Mouse (Mus musculus): ENCODE measurements around the gene Gpr83.

Gpr83 gene

DNA sequence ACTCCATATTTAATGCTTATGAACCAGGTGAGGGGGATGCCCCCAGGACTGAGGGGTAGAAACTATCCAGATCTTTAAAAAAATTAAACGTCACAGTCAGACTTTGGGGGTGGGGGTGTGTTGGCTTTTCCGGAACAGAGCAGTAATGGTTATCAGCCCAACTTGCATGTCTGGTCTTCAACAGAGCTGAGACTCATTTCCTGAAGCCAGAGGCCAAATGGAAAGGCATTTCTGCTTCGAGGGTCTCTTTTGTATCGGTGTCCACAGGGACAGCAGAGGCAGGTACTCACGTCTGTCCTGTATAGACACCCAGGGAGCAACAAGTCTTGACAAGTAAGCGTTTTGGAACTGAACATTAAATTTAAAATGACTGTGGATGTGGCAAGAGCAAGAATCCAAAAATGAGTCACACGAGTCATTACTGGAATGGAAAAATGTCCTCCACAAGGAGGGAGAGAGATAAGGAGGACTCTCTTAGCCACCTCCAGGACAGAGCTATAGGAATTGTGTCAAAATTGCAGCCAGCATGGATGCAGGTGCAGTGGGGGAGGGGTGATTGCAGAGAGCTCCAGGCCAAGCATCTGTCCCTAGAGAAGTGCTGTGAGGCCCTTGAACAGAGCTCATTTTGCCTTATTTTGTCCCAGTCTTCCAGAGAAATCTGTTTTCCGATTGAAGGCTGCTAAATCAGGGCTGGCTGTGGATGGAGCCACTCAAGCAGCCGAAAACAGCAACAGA is 44.9 kb downstream of the Gpr83 start:
- no peak for DNase-seq (ENCODE audit: low read depth)

DNA sequence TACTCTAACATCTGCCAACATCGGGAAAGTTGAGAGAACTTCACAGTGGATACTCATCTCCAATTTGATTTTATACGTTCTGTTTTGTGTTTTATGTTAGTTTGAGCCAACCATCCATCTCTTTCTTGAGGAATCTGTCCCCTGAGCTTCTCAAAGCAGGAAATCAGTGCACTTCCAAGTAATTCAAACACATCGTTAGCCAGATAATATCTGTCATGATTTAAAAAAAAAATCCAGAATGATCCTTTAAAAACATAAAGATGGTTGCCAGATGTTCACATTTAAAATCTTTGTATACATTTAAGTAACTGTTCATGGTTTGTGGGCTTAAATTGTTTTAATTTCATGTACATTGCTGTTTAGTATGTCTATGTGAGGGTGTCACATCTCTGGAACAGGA is 45.9 kb downstream of the Gpr83 start:
- no peak for DNase-seq (ENCODE audit: low read depth)

DNA sequence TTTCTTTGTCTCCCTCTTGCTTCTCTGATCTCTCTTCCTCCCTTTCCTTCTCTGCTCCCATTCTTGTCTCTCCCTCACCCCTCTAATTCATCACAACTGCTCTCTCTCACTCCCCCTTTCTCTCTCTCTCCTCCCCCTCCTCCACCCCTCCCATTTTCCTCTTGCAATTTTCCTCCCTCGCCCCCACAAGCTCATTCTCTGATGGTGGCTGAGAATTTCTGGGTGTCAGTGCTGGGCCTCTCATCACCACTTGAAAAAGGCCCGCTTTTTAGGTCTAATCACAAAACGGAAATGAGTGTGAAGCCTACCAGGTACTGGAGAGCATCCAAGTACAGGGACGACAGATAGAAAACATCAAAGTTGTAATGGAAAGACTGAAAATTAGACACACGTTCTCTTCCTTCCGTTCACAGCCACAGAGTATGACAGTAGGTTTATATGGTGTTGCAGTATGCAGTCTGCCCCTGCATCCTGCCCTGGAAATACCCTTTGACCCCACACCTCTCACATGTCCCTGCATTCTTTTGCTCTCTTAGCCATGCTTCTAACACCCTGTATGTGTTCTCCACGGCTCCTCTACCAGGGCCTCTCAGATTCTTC is 47.9 kb downstream of the Gpr83 start:
- no peak for DNase-seq (ENCODE audit: low read depth)

DNA sequence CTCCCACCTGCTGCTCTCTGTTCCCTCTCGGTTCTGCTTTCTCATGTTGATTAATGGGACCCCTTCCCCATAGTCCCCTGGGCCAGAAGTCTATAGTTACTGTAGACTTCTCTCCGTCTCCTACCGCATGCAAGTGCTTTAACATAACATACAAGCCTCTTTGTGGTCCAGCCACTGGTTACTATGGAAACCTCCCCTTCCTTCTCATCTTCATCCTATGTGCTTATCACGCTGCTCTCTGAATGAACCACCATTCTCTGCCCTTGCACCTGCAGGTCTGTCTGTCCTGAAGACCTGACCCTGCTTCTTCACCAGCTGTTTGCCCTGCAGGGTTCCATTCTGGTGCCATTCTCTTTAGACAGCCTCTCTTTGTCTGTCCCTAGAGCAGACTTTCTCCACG is 50.0 kb downstream of the Gpr83 start:
- no peak for DNase-seq (ENCODE audit: low read depth)

DNA sequence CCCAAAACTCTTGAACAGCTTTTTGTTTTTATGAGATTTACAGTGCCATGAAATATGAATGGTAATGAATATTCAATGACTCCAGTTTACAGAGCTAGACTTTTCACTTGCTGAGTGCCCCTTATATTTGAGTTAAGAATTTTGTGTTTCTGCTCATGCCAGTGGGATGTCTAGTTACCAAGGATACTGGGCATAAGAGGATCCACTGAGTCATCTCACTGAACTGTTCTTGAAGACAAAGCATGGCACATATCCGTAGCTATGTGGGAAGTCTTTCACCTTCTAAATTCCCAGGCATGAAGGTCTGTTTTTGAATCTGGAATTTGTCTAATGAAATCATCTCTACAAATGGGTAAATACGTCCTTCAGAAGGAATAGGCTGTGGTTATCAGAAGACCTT is 52.0 kb downstream of the Gpr83 start:
- no peak for DNase-seq (ENCODE audit: low read depth)

DNA sequence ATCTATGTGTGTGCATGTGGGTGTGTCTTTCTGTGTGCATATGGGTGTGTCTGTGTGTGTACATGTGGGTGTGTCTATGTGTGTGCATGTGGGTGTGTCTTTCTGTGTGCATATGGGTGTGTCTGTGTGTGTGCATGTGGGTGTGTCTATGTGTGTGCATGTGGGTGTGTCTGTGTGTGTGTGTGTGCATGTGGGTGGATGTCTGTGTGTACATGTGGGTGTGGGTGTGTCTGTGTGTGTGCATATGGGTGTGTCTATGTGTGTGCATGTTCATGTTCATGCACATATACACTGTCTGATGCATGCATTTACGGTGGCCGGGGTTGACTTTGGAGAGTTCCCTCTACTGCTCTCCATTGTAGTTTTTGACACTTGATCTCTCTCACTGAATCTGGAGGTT is 57.7 kb downstream of the Gpr83 start:
- no peak for DNase-seq (ENCODE audit: low read depth)

DNA sequence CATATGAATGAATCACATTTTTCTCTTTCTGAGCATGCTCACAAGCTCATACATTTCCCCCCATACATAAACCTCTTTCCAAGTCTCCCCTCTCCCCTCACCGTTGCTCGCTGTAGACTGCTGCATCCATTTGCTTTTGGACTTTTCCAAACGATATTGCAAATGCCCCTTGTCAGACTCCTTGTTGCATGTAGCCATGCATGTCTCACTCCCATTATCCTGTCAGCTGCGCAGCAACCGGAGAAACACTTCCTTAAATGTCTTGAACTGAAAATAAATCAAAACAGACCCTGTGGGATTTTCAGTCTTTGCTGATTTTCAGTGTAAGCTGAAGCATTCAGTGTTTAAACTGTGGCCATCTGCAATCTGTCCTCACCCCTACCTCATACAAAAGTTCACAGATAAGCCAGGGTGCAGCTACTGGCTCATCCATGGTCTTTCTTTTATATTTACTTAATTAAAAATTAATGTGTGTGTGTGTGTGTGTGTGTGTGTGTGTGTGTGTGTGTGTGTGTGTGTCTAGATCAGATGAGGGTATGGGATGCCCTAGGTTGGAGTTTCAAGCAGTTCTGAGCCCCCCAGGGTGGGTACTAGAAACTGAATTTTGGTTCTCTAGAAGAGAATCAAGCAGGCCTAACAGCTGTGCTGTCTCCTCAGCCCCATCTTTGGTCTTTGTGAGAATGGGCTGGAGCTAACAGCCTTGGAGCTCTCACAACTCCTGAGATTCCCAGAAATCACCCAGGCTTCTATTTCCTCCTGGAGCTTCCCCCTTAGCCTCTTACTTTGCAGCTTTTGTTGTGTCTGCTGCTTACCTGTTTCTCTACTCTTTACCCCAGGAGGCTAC is 59.0 kb downstream of the Gpr83 start:
- DNase-seq (ENCODE audit: low read depth) = no peak

Measured in c-Kit-positive CD71-negative TER-119-negative erythroid progenitor cells, embryonic 14.5 days (primary cell).